Mouse (Mus musculus) WW6 (cell line): ENCODE measurements around the gene Hlcs.

Source experiments
- DNase-seq: peaks from one replicate; pipeline ENCODE4 v3.0.0-alpha.2; 2013; ENCODE audit warnings: low read depth, low spot score

Hlcs gene

GRCm38 (mm10) chr16:94205528-94206484 lies 107.6 kb downstream of the Hlcs start:
- no peak for DNase-seq

DNA sequence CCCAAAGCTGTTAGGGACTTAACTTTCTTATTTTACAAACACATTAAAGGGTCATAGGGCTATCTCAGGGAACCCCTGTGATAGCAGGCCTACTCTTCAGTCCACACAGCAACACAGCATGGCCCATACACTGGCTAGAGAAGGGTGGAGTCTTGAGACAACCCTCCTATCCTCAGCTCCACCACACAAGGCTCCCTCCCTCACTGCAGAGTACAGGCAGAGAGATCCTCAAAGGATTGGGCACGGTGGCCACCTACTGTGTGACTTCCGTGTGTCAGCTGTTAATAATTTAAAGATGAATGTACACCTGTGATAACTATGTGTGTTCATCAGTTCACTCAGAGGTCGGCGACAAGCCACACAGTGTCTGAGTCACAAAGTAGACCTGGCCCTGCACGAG lies 112.0 kb downstream of the Hlcs start:
- DNase-seq, result no peak

GRCm38 (mm10) chr16:94195913-94196312 lies 117.5 kb downstream of the Hlcs start:
- no peak for DNase-seq

DNA sequence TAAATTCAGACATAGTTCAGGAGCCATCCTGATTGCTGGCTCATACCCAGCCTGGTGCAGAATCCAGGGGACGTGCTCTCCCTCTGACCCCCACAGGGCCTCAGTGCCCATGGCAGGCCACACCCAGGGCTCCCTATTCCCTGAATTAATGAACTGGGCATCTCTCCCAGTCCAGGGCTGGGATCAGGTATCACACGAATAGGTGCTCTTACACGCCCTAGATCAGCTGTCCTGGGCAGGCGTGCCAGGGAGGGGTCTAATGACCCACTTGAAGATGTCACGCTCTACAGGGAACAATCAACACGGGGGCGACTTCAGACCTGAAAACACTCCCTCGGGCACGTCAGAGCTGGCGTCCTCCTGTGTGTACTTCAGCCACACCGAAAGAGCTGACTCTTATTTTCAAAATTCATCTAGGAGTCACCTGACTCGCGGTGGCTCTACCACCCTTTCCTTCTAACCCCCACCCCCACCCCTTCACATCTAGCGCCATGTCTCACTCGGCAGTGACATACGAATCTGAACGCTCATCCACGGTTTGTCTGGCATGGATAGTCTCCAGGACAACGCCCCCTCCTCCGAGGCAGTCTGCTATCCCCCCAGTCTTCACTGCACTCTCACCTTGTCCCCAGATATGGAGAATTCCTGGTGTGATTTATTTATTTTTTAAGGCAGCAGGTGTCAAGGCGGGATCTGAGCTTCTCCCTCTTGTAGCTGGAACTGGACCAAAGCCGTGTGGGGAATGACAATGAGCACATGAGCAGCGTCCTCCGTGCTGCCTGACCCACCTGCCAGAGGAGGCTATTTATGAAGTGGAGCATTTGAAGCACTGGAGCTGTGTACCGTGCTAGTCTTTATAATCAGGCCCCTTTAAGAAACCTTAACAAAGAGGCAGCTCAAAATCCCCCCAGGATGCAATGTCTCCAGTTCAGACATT lies 121.7 kb downstream of the Hlcs start:
- no peak for DNase-seq

- DNase-seq, result no peak
Observed at GRCm38 (mm10) chr16:94190256-94190655, 123.1 kb downstream of the Hlcs start.

- no peak for DNase-seq
Observed at GRCm38 (mm10) chr16:94186526-94186925, 126.8 kb downstream of the Hlcs start.

DNA sequence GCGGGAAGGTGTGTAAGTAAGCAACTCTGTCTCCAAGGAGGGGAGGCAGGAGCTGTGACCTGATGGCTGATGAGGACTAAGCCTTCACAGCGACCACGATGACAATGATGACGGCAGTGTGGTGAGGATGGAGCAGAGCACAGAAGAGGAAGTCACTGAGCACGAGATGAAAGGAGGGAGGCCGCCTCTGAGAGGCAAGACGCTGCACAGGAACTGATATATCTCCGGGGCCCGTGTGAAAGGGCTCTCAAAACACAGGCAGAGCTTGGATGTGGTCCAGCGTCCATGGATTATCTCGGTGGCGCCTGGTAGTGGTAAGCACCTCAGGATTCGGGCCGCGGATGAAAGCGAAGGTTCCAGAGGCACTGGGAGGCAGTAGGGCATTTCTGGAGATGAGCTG lies 127.9 kb downstream of the Hlcs start:
- no peak for DNase-seq

DNA sequence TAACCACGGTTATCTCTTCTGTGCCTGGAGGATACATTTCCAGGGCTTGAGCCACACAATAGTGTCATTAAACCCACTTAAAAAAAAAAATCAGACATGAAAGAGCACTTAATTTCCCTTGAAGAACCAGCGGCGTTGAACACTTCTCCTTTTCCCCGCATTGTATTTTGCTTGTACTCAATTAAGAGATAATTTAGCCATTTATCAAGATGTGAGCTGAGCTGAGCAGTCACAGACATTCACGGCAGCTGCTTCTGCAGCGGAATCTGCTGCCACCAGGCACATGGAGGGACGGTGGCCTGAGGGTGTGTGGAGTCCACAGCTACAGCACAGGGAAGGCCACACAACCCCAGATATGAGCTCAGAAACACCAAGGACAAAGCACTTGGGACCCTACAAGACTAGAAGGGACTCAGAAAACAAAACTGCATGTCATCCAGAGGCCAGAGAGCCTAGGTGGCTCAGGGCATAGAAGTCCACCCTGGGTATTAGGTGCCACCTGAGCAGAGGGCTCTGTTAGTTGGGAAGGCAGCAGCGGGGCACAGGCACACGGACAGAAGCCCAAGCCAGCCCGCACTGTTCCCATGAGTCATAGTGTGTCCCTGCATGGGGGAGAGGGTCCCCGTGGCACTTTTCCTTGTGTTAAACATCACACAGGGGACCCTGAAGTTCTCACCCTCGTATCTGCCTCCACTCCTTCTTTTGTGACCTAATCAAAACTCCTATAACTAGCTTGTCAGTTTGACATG lies 133.1 kb downstream of the Hlcs start:
- DNase-seq, result no peak

DNA sequence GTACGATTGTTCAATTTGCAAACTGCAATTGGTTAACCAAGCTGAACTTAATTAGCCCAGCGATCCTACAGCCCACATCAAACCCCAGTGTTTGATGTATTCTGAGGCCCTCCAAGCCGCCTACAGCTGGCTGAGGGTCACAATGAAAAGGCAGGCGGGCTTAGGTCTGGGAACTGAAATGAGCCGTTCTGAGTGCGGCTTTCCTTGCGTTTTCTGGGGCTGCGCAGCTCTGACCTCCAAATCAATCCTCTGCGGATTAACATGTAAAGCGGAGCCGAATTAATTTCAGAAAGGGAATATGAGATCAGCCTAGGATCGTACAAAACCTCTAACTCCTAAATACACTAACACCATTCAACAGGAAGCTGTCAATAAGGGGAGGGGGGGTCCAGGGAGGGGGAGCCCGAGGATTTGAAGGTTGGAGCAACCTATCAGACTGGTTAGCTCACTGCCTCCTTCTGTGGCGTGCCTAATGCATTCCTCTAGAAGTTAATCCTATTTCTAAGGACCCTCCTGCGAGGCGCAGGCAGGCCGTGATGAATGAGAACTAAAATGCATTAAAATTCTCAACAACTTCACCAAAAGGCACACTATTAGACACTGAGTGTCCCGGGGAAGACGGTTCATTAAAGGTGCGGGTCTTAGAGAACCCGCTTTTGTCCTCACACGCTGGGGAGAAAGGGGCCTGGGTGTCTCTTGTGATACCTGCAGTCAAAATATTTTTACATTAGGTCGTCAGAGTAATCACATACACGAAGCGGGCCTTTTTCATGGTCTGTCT lies 133.8 kb downstream of the Hlcs start:
- no peak for DNase-seq

GRCm38 (mm10) chr16:94178441-94179220 lies 134.7 kb downstream of the Hlcs start:
- DNase-seq, result no peak

DNA sequence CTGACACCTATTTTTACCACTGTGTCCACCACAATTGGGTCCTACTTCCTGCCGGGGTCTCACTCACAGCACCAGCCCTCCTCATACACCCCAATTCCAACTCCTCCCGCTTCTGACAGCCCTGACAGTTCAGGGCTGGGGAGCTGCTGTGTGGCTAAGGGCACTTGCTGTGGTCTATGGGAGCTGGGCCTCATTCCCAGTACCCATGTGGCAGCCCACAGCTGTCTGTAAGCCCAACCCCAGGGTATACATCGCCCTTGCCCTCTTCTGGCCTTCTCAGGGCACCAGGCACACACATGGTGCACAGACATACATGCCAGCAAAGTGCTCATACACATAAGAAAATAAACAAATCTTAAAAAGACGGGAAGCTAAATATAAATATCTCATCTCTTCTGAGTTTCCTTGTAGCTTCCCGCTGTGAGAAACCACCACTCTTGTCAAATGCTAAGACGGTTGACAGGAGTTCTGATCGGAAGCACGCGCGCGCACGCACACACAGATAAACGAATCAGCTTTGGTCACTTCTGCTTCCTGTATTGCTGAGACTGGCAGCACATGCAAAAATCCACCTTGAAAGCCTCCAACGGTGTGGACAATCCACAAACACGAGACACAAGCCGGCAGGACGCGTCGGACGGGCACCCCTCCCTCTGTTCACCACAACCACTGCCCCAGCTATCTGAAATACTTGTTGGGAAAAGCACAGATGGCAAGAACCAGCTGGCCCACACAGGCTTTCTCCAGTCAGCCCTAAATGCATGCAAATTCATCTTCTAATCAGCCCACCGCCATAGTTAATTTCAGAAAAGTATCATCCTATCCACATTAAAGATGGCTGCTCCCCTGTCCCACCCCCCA lies 136.1 kb downstream of the Hlcs start:
- DNase-seq, result no peak

GRCm38 (mm10) chr16:94175366-94175986 lies 137.9 kb downstream of the Hlcs start:
- no peak for DNase-seq

GRCm38 (mm10) chr16:94173361-94173760 lies 140.0 kb downstream of the Hlcs start:
- no peak for DNase-seq

GRCm38 (mm10) chr16:94170218-94170617 lies 143.2 kb downstream of the Hlcs start:
- peak; percentile 38 for DNase-seq

DNA sequence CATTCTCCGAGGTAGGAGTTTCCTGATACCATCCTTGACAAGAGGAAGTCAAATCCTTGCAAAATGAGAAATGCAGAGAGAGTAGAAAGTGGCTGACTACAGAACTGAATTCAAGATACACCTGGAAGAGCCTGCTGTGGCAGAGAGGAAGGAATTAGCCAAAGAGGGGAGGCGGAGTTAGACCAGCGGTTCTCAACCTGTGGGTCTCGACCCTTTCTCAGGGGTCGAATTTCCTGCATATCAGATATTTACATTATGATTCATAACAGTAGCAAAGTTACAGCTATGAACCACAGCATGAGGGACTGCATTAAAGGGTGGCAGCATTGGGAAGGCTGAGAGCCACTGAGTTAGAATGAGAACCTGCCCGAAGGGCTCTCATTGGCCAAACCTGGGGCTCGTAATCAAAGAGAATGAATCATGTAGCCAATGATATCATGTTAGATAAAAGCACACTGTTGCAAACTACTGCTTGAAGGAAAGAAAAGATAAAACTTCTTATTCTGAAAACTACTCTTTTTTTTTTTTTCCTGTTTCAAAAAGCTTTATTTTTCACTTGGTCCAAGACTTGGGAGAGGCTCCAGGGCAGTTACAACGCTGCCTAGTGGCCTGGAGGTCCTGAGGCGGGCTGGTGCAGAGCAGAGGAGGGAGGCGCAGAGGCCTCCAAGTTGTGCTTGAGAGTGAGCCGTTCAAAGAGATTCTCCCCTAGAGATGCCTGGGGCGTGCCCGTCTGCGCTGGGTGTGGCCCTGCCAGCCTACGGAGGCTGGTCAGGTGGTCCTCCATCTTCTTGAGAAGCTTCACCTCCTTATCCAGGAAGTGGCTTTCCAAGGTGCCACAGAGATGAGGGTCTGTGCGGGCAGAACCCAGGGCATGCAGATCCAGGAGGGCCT lies 144.5 kb downstream of the Hlcs start:
- DNase-seq, result no peak

- DNase-seq, result no peak
Observed at GRCm38 (mm10) chr16:94164978-94165377, 148.4 kb downstream of the Hlcs start.

- DNase-seq, result no peak
Observed at GRCm38 (mm10) chr16:94164236-94164635, 149.1 kb downstream of the Hlcs start.

DNA sequence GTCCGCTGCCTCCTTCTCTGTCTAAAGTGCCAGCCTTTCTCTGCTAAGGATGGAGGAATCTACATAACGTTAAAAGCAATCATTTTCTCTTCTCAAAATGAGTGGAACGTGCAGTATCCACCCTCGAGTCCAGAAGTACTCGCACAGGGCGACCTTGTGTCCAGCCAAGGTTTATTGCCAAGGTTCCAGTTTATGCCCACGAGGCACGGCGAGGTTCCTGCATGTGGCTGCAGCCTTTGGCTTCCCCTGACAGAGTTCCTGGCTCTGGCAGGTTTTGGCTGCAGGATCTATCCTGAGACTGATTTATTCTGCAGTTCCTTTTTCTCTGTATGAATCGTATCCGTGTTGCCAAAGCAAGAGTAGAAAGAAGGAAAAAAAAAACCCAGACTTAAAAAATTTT lies 150.3 kb downstream of the Hlcs start:
- no peak for DNase-seq
